ENCODE assay signal across 11 mouse cellular contexts in the genomic region with DNA sequence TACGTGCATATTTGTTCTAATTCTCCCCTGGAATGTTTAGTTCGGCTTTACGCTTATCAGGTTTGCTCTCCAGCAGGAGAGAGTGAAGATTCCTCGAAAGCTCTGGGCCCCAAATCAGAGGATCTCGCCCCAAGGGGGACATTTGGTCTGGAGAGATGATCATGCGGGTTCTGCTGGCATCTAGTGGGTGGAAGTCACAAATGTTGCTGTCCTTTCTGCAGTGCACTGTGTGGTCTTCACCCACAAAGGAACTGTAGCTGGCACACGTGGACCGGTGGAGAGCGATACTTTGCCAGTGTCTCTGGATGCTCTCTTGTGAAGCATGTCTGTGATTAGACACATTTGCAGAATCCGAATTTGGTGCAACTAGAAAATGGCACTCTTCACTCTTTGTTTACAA.
DNase-seq lines count a peak whose midpoint lies in the region; ATAC-seq and TF ChIP-seq lines count a peak whose summit lies in the region.
"Had no signal": no experiment of that assay in that cellular context is flagged by ENCODE, and none has a peak within 500 bp of the region (broad histone marks: within the 10 kb centered on the region; RNA-seq: fewer than 3 reads in every experiment).

No protein-coding gene starts in this region.

- no peak for ATAC-seq in heart, postnatal 0 days (ENCODE audit: insufficient read depth, low read depth)
- no peak for ATAC-seq in lung, embryonic 14.5 days (ENCODE audit: insufficient read depth)
- peak; percentile 70; the same call in 1 of the 2 replicates for ATAC-seq in neural tube, embryonic 15.5 days (ENCODE audit: low FRiP score)

- H3K27ac ChIP-seq in heart, postnatal 0 days (ENCODE audit: low read depth), result no peak overlapping the region
- no peak overlapping the region for H3K27ac ChIP-seq in lung, embryonic 14.5 days (ENCODE audit: low read depth)
- H3K27ac ChIP-seq in cortical plate, adult 2 months (ENCODE audit: insufficient read depth, low read length), result no peak overlapping the region
- no peak overlapping the region for H3K27ac ChIP-seq in neural tube, embryonic 15.5 days (replicated peaks)
- H3K27ac ChIP-seq: limb, embryonic 13.5 days had no signal

- no peaks in the 10 kb centered on the region for H3K36me3 ChIP-seq in heart, postnatal 0 days (replicated peaks; ENCODE audit: control insufficient read depth, insufficient read depth, low read length)
- no peaks in the 10 kb centered on the region for H3K36me3 ChIP-seq in lung, embryonic 14.5 days (ENCODE audit: insufficient read depth)
- no peaks in the 10 kb centered on the region for H3K36me3 ChIP-seq in neural tube, embryonic 15.5 days
- H3K36me3 ChIP-seq: limb, embryonic 13.5 days had no signal

- WGBS in heart, postnatal 0 days, result 56% methylated on average over 10 of the region's 10 CpGs
- WGBS in lung, embryonic 14.5 days, result 60% methylated on average over 10 of the region's 10 CpGs
- 75% methylated on average over 10 of the region's 10 CpGs for WGBS in neural tube, embryonic 15.5 days

- peak; percentile 20; the same call in 1 of the 2 replicates for TF ChIP-seq CTCF in heart, postnatal 0 days (IDR thresholded peaks at IDR 0.05; ENCODE audit: low read depth)
- peak; percentile 43 for TF ChIP-seq CTCF in lung, embryonic 14.5 days (IDR thresholded peaks at IDR 0.05; ENCODE audit: low read depth)
- peak; percentile 31; the same call in 1 of the 2 replicates for TF ChIP-seq CTCF in cortical plate, adult 2 months (IDR thresholded peaks at IDR 0.05; ENCODE audit: extremely low read depth, insufficient read depth, low read length)

- no peaks in the 10 kb centered on the region for H3K27me3 ChIP-seq in heart, postnatal 0 days (ENCODE audit: control insufficient read depth, insufficient read depth, low read length)
- no peaks in the 10 kb centered on the region for H3K27me3 ChIP-seq in lung, embryonic 14.5 days (ENCODE audit: insufficient read depth, low read length)
- no peaks in the 10 kb centered on the region for H3K27me3 ChIP-seq in neural tube, embryonic 15.5 days (replicated peaks)
- H3K27me3 ChIP-seq: limb, embryonic 13.5 days; megakaryocyte, embryonic 14.5 days had no signal

- no peaks in the 10 kb centered on the region for H3K9me3 ChIP-seq in heart, postnatal 0 days (replicated peaks; ENCODE audit: control insufficient read depth, low read length)
- H3K9me3 ChIP-seq in lung, embryonic 14.5 days (ENCODE audit: low read depth, low read length), result no peaks in the 10 kb centered on the region
- no peaks in the 10 kb centered on the region for H3K9me3 ChIP-seq in neural tube, embryonic 15.5 days (replicated peaks)
- H3K9me3 ChIP-seq: limb, embryonic 13.5 days had no signal

- H3K4me2 ChIP-seq in heart, postnatal 0 days (ENCODE audit: low read depth, low read length), result no peak overlapping the region
- no peak overlapping the region for H3K4me2 ChIP-seq in lung, embryonic 14.5 days
- H3K4me2 ChIP-seq in neural tube, embryonic 15.5 days, result no peak overlapping the region
- H3K4me2 ChIP-seq: limb, embryonic 13.5 days had no signal

- no peak overlapping the region for H3K9ac ChIP-seq in heart, postnatal 0 days (replicated peaks; ENCODE audit: low read depth, low read length)
- H3K9ac ChIP-seq in lung, embryonic 14.5 days, result no peak overlapping the region
- H3K9ac ChIP-seq in neural tube, embryonic 15.5 days (replicated peaks), result no peak overlapping the region
- H3K9ac ChIP-seq: limb, embryonic 13.5 days had no signal

- no peak for DNase-seq in heart, postnatal 0 days (ENCODE audit: low spot score)
- no peak for DNase-seq in heart, adult 18-20 months
- peak; percentile 31 for DNase-seq in lung, embryonic 14.5 days
- DNase-seq in lung, postnatal 36 days, result no peak
- DNase-seq in frontal cortex, postnatal 14 days (ENCODE audit: low spot score in 2 of 2), result no peak
- DNase-seq: adrenal gland, adult 8-10 months; kidney, postnatal 10 days had no signal

- no peak overlapping the region for H3K4me3 ChIP-seq in heart, postnatal 0 days (ENCODE audit: low read depth, low read length)
- no peak overlapping the region for H3K4me3 ChIP-seq in lung, embryonic 14.5 days (ENCODE audit: low read depth, low read length)
- H3K4me3 ChIP-seq in cortical plate, adult 2 months (ENCODE audit: insufficient read depth, low read length), result no peak overlapping the region
- no peak overlapping the region for H3K4me3 ChIP-seq in neural tube, embryonic 15.5 days (replicated peaks)
- H3K4me3 ChIP-seq: limb, embryonic 13.5 days; megakaryocyte, embryonic 14.5 days had no signal

- no peak for TF ChIP-seq POLR2A in cortical plate, adult 2 months (IDR thresholded peaks at IDR 0.05; ENCODE audit: extremely low read depth, insufficient read depth, low read length)

- TF ChIP-seq EP300 in heart, postnatal 0 days (IDR thresholded peaks at IDR 0.05; ENCODE audit: low read depth), result no peak

- H3K4me1 ChIP-seq in heart, postnatal 0 days (ENCODE audit: control insufficient read depth, insufficient read depth), result no peaks in the 10 kb centered on the region
- H3K4me1 ChIP-seq in lung, embryonic 14.5 days (ENCODE audit: insufficient read depth), result no peaks in the 10 kb centered on the region
- no peaks in the 10 kb centered on the region for H3K4me1 ChIP-seq in cortical plate, adult 2 months (ENCODE audit: control insufficient read depth, insufficient read depth, low read length)
- H3K4me1 ChIP-seq in neural tube, embryonic 15.5 days, result peaks cover 13% of the 10 kb centered on the region; the same call in 1 of the 2 replicates
- H3K4me1 ChIP-seq: megakaryocyte, embryonic 14.5 days had no signal
